Mouse (Mus musculus) limb, embryonic 14.5 days (tissue): Measurements from ENCODE around the gene Nufip2. TPM values are rescaled to one million over a fixed set of nuclear protein-coding genes. Genes with fewer than 3 reads are reported as not detected.
A peak's percentile ranks its signal among the peaks of the same experiment; 100 is the strongest.

Experiments
- ATAC-seq: fragments of 200-750 bp; cut with Nextera tagmentation; 2 replicates; pipeline ENCODE4 v1.8.0; 2017; ENCODE audit warnings: low read depth, moderate number of reproducible peaks, moderate TSS enrichment; ENCODE audit not compliant: low FRiP score
- DNase-seq: peaks from one replicate; pipeline ENCODE4 v3.0.0-alpha.2; 2015; ENCODE audit warnings: low spot score
- H3K27ac ChIP-seq: fragments of 300-500 bp; sonication (generic); replicated peaks from 2 replicates; pipeline ENCODE4 v1.5.1; 2014; ENCODE audit warnings: low read depth, mild to moderate bottlenecking, low read length, moderate library complexity, mixed read lengths
- H3K27me3 ChIP-seq: fragments of 300-500 bp; sonication (generic); 2 replicates; pipeline ENCODE4 v1.6.1; 2014; ENCODE audit warnings: low read length, mixed read lengths; ENCODE audit not compliant: control insufficient read depth, insufficient read depth
- H3K36me3 ChIP-seq: fragments of 300-500 bp; sonication (generic); 2 replicates; pipeline ENCODE4 v1.6.1; 2014; ENCODE audit warnings: mild to moderate bottlenecking, low read length, moderate library complexity, mixed read lengths; ENCODE audit not compliant: control insufficient read depth, insufficient read depth
- H3K4me1 ChIP-seq: fragments of 300-500 bp; sonication (generic); 2 replicates; pipeline ENCODE4 v1.6.1; 2014; ENCODE audit warnings: antibody characterized with exemption, low read length, mixed read lengths; ENCODE audit not compliant: control insufficient read depth, insufficient read depth
- H3K4me2 ChIP-seq: fragments of 300-500 bp; sonication (generic); replicated peaks from 2 replicates; pipeline ENCODE4 v1.6.1; 2014; ENCODE audit warnings: low read depth, mild to moderate bottlenecking, low read length, moderate library complexity; ENCODE audit not compliant: severe bottlenecking
- H3K4me3 ChIP-seq: fragments of 300-500 bp; sonication (generic); replicated peaks from 2 replicates; pipeline ENCODE4 v1.5.1; 2014; ENCODE audit warnings: low read length
- H3K9ac ChIP-seq: fragments of 300-500 bp; sonication (generic); 2 replicates; pipeline ENCODE4 v1.6.1; 2014; ENCODE audit warnings: mild to moderate bottlenecking, low read depth, low read length, moderate library complexity; ENCODE audit not compliant: severe bottlenecking
- H3K9me3 ChIP-seq: fragments of 300-500 bp; sonication (generic); 2 replicates; pipeline ENCODE4 v1.6.1; 2016; ENCODE audit warnings: low read length; ENCODE audit not compliant: control insufficient read depth
- POLR2A ChIP-seq: fragments of 200-500 bp; IDR thresholded peaks from 2 replicates; pipeline ENCODE4 v1.8.0; 2012; ENCODE audit warnings: inconsistent platforms, mild to moderate bottlenecking, moderate library complexity, borderline replicate concordance; ENCODE audit not compliant: insufficient read depth, insufficient read length; ENCODE audit errors: extremely low read depth
- WGBS: fragments of 180-500 bp; shearing (Covaris S2); extraction: QIAGEN DNeasy Blood & Tissue Kit; methylation state at CpG from one replicate; pipeline ENCODE4 v1.1.7; 2014; 5-methylcytosine and 5-hydroxymethylcytosine counted together
- polyA plus RNA-seq, 2 experiments: library from polyadenylated mRNA; depleted of rRNA in 1 of 2; stranded (reverse) in 1 of 2; unstranded in 1 of 2; fragments of >200 nt; fragmentation: Nextera tagmentation in 1 of 2; extraction: Ambion mirVana in 1 of 2; gene quantifications; 2 replicates each; pipeline versions ENCODE4 v1.2.1 to v1.2.3; 2012 to 2014

Nufip2 gene
- polyA plus RNA-seq, 2 experiments = 5.8 to 21.3 TPM

DNA sequence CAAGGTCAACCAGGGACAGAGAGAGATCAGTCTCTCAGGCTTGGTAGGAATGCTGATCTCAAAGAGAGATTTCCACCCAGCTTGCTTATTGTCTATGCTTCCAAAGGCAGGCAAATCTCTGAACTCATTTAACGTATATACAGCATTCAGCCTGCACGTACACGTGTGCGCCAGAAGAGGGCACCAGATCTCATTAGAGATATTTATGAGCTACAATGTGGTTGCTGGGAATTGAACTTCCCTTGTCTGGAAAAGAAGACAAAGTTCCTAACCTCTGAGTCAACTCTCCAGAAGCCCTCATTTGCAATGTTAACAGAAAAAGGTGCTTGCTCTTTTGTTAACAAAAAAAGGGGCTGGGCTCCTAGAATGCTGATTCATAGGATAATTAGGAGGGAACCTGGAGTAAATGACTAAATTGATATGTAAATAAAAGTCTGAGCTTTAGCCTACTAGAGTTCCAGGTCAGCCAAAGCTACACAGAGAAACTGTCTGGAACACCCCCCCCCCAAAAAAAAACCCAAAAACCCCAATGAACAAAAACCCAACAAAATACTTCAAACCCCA, 12.4 kb upstream of the Nufip2 start:
- no peak overlapping the region for H3K9ac ChIP-seq
- no peaks in the 10 kb centered on the region for H3K27me3 ChIP-seq
- no peak overlapping the region for H3K4me3 ChIP-seq
- 62% methylated on average over 4 of the region's 4 CpGs for WGBS
- no peak overlapping the region for H3K27ac ChIP-seq
- no peak overlapping the region for H3K4me2 ChIP-seq
- H3K36me3 ChIP-seq = no peaks in the 10 kb centered on the region
- TF ChIP-seq POLR2A = no peak
- ATAC-seq (no peak), DNase-seq (no peak)
- H3K9me3 ChIP-seq = no peaks in the 10 kb centered on the region; the same call in 1 of the 2 replicates
- no peaks in the 10 kb centered on the region for H3K4me1 ChIP-seq

DNA sequence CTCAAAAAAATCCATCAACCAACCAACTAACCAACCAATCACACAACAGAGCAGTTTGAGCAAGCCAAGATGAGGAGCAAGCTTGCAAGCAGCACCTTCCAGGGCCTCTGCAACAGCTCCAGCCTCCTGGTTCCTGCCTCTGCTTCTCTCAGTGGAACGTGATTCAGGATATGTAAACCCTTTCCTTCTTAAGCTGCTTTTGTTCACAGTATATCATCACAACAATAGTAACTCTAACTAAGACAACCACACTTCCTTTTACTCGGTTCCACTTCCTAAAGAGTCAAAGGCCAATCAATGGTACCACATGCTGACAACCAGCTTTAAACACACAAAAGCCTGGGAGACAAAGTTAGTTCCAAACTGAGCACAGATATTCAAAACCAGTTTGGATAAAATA, 5.9 kb upstream of the Nufip2 start:
- no peak overlapping the region for H3K9ac ChIP-seq
- H3K9me3 ChIP-seq = no peaks in the 10 kb centered on the region
- no peaks in the 10 kb centered on the region for H3K4me1 ChIP-seq
- no peak overlapping the region for H3K4me3 ChIP-seq
- 34% methylated on average over 2 of the region's 2 CpGs for WGBS
- no peak overlapping the region for H3K4me2 ChIP-seq
- ATAC-seq = no peak
- H3K27ac ChIP-seq = no peak overlapping the region
- TF ChIP-seq POLR2A = no peak
- no peak for DNase-seq
- H3K36me3 ChIP-seq = no peaks in the 10 kb centered on the region
- no peaks in the 10 kb centered on the region for H3K27me3 ChIP-seq

DNA sequence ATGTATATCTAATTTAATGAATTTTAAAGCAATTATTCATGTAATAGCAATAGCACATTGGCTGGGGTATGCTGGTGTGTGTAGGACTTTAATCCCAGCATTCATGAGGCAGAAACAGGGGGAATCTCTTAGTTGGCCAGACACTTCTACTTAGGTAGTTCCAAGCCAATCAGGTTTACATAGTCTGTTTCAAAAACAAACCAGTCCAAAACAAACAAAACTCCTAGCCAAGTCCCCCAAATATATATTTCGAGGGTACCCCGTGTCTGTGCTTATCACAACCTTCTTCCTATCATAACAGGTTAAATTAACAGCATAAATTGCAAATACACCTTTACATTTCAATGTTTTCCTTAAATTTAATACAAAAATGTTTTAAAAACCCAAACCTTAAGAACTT, 1.1 kb upstream of the Nufip2 start:
- H3K27me3 ChIP-seq = no peaks in the 10 kb centered on the region
- H3K4me3 ChIP-seq = no peak overlapping the region
- no peak for ATAC-seq
- no peaks in the 10 kb centered on the region for H3K9me3 ChIP-seq
- H3K36me3 ChIP-seq = no peaks in the 10 kb centered on the region; the same call in 1 of the 2 replicates
- no peak for DNase-seq
- TF ChIP-seq POLR2A = no peak
- H3K9ac ChIP-seq = no peak overlapping the region
- H3K4me2 ChIP-seq = no peak overlapping the region
- no peak overlapping the region for H3K27ac ChIP-seq
- 77% methylated on average over 2 of the region's 2 CpGs for WGBS
- peaks cover 4% of the 10 kb centered on the region; the same call in 1 of the 2 replicates for H3K4me1 ChIP-seq

DNA sequence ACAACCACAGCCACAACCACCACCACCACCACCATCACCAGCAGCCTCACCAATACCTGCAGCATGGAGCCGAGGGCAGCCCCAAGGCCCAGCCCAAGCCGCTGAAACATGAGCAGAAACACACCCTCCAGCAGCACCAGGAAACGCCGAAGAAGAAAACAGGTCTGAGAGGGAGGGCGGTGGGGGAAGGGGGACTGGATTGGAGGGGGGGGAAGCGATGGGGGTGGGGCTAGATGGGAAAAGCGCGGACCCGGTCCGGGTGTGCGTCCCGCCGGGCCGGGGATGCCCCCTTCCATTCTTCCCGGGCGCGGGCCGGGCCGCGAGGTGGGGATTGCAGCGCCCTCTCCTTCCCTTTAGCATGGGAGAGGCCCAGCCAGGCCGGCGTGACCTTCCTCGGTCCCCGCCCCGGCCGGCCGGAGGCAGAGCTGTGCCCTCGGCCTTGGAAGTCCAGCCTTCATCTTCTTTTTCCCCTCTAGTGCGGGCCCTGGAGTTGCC, 438 bp downstream of the Nufip2 start:
- peak overlapping the region; percentile 98 for H3K9ac ChIP-seq
- DNase-seq (peak; percentile 8), ATAC-seq (peak; percentile 34)
- no peaks in the 10 kb centered on the region for H3K9me3 ChIP-seq
- peaks cover 11% of the 10 kb centered on the region for H3K36me3 ChIP-seq
- TF ChIP-seq POLR2A = no peak
- H3K4me3 ChIP-seq = peak overlapping the region; percentile 80
- H3K27me3 ChIP-seq = no peaks in the 10 kb centered on the region
- H3K4me2 ChIP-seq = peak overlapping the region; percentile 65
- peaks cover 4% of the 10 kb centered on the region; the same call in 1 of the 2 replicates for H3K4me1 ChIP-seq
- 0% methylated on average over 17 of the region's 30 CpGs for WGBS
- peak overlapping the region; percentile 98 for H3K27ac ChIP-seq

DNA sequence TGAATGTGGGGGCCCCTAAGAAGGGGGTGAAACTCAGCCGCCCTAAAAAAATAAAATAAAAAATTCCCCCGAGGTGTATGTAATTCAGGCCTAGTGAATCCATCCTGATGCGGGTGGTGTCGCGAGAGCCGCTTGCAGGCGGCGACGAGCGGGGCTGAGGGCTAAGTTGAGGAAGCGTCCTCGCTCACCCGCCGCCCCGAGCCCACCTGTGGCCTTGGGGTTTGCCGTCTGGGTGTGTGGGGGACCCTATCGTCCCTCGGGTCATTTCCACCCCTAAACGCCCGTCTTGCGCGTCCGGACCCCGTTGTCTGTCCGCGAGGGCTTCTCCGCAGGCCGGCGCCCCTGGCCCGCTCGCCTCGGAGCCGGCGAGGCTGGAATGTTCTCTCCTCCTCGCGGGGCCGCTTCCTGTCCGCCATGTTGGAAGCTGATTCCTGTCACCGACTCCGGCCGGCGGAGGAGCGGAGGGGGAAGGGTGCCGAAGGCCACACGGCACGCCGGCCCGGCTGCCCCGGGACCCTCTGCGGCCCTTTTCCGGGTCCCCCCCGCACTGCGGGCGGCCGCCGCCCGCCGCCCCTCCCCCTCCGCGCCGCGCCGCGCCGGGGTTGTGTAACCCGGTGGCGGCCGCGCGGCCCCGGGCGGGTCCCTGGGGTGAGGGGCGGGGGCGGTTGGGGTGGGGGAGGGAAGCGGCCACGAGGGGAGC, 1.0 kb downstream of the Nufip2 start:
- peaks cover 4% of the 10 kb centered on the region; the same call in 1 of the 2 replicates for H3K4me1 ChIP-seq
- ATAC-seq = peak; percentile 16
- no peaks in the 10 kb centered on the region for H3K27me3 ChIP-seq
- peak overlapping the region; percentile 65 for H3K4me2 ChIP-seq
- H3K9me3 ChIP-seq = no peaks in the 10 kb centered on the region
- H3K36me3 ChIP-seq = peaks cover 17% of the 10 kb centered on the region
- DNase-seq = peak; percentile 53
- H3K4me3 ChIP-seq = peak overlapping the region; percentile 80
- peak overlapping the region; percentile 98 for H3K9ac ChIP-seq
- WGBS = 0% methylated on average over 40 of the region's 76 CpGs
- peak overlapping the region; percentile 98 for H3K27ac ChIP-seq
- TF ChIP-seq POLR2A = 0 out of 2 replicates have a peak, but pooled peaks have one; percentile 40
